Mouse (Mus musculus): ENCODE measurements around the gene Rcan3. TPM values are rescaled to one million over a fixed set of nuclear protein-coding genes. Genes with fewer than 3 reads are reported as not detected.

Gene Rcan3
- polyA plus RNA-seq, 1 experiment from 2014 or later = 17.8 TPM

DNA sequence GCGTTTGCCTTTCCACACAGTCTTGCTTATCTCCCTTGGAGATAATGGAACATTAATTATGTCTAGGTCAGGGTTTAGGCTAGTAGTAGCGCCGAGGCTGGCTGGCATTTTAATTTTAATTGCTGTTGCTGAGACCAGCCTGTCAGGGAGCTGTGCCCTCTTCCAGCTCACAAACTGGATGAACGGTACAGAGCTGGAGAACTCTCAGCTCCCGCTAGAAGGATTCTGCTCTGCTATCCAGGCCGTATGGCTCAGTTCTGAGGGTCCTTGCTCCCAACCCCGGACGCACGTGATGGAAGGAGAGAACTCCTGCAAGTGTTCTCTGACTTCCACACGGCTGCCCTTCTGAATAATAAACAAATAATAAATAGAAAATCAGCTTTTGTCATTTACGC is 739 bp upstream of the Rcan3 start:
- H3K9ac ChIP-seq (ENCODE audit: low read depth, low read length) = peak overlapping the region; percentile 82
- 22% methylated on average over 11 of the region's 11 CpGs for WGBS

DNA sequence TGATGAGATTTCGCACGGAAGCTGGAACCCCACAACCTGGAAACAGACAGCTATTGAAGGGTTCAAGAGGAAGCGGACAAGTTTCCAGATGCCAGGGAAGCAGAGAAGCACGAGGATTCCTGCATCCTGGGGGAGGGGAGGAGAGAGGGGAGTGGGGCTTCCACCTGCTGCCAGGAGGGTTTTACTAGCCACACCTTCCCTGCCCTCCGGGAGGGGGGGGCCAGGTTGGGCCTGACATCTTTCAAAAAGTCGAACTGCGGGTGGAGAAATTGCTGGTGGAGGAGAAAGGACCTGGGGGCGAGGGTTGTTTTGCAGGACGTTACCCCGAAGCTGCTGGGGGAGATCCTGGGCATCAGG is 589 bp downstream of the Rcan3 start:
- WGBS = 9% methylated on average over 10 of the region's 10 CpGs
- Histone ChIP-seq H3K9me3 (replicated peaks; ENCODE audit: low read length) (no peaks in the 10 kb centered on the region), H3K27ac (peak overlapping the region; percentile 77; the same call in 1 of the 2 replicates)

More for the DNA sequence above, 739 bp upstream of the Rcan3 start:
- DNase-seq (ENCODE audit: low spot score) (no peak), ATAC-seq (replicated peaks; ENCODE audit: low FRiP score, low read depth) (no peak)
- H3K27me3 ChIP-seq (ENCODE audit: insufficient read depth, low read length) = no peaks in the 10 kb centered on the region
- H3K4me2 ChIP-seq (ENCODE audit: low read length) = peak overlapping the region; percentile 96
- peak overlapping the region; percentile 62; the same call in 1 of the 2 replicates for H3K27ac ChIP-seq
- H3K4me3 ChIP-seq (replicated peaks; ENCODE audit: low read depth, low read length) = peak overlapping the region; percentile 78
- no peaks in the 10 kb centered on the region for H3K36me3 ChIP-seq (ENCODE audit: insufficient read depth, low read length)
- no peak for TF ChIP-seq CTCF (IDR thresholded peaks at IDR 0.05; ENCODE audit: low read depth)
- H3K4me1 ChIP-seq (replicated peaks; ENCODE audit: insufficient read depth, low read length) = 0 out of 2 replicates have a peak, but pooled peaks cover 3% of the 10 kb centered on the region
- H3K9me3 ChIP-seq (replicated peaks; ENCODE audit: low read length) = no peaks in the 10 kb centered on the region

DNA sequence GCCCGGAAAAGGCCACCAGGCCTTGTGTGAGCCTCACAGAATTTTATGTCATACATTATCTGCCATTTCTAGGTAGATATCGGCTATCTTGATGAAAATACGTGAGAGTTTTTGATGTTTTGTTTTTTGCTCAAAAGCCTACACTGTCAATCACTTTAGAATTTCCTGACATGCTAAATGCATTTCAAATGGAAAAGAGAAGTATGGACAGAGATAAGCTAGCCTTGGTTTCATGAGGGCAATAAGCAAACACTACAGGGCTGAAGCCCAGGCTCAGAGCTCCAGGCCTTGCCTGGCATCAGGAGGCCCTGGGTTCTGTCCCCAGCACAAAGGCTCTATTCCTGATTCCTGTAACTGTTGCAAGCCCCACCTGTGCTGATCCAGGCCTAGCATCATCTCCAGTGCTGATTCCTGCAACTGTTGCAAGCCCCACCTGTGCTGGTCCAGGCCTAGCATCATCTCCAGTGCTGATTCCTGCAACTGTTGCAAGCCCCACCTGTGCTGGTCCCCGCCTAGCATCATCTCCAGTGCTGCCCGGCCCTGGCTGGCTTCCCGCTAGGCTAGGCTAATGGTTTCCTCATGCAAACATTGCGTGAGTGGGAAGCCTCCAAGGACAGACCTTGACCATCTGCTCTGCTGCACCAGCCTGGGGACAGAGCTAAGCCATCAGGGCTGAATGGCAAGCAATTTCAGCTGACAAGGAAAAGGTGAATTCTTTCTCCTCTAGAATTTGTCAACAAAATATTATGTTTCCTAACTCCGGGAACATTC is 3.5 kb downstream of the Rcan3 start:
- 0 out of 2 replicates have a peak, but pooled peaks cover 3% of the 10 kb centered on the region for H3K4me1 ChIP-seq (replicated peaks; ENCODE audit: insufficient read depth, low read length)
- DNase-seq (ENCODE audit: low spot score) (no peak), ATAC-seq (replicated peaks; ENCODE audit: low FRiP score, low read depth) (no peak)
- no peaks in the 10 kb centered on the region for H3K27me3 ChIP-seq (ENCODE audit: insufficient read depth, low read length)
- TF ChIP-seq CTCF (IDR thresholded peaks at IDR 0.05; ENCODE audit: low read depth) = no peak
- no peak overlapping the region for H3K4me2 ChIP-seq (ENCODE audit: low read length)
- H3K9me3 ChIP-seq (replicated peaks; ENCODE audit: low read length) = no peaks in the 10 kb centered on the region
- 0 out of 2 replicates have a peak, but pooled peaks cover under 1% of the 10 kb centered on the region for H3K36me3 ChIP-seq (ENCODE audit: insufficient read depth, low read length)
- no peak overlapping the region for H3K9ac ChIP-seq (ENCODE audit: low read depth, low read length)
- 83% methylated on average over 8 of the region's 8 CpGs for whole genome bisulfite sequencing
- H3K4me3 ChIP-seq (replicated peaks; ENCODE audit: low read depth, low read length) = no peak overlapping the region
- H3K27ac ChIP-seq = no peak overlapping the region

More for the DNA sequence above, 589 bp downstream of the Rcan3 start:
- no peaks in the 10 kb centered on the region for H3K36me3 ChIP-seq (ENCODE audit: insufficient read depth, low read length)
- H3K4me2 ChIP-seq (ENCODE audit: low read length) = peak overlapping the region; percentile 96
- 0 out of 2 replicates have a peak, but pooled peaks cover 3% of the 10 kb centered on the region for H3K4me1 ChIP-seq (replicated peaks; ENCODE audit: insufficient read depth, low read length)
- DNase-seq (ENCODE audit: low spot score) = no peak
- H3K4me3 ChIP-seq (replicated peaks; ENCODE audit: low read depth, low read length) = peak overlapping the region; percentile 78
- peak; percentile 11; the same call in 1 of the 2 replicates for ATAC-seq (replicated peaks; ENCODE audit: low FRiP score, low read depth)
- TF ChIP-seq CTCF (IDR thresholded peaks at IDR 0.05; ENCODE audit: low read depth) = no peak
- H3K9ac ChIP-seq (ENCODE audit: low read depth, low read length) = peak overlapping the region; percentile 82
- H3K27me3 ChIP-seq (ENCODE audit: insufficient read depth, low read length) = no peaks in the 10 kb centered on the region

DNA sequence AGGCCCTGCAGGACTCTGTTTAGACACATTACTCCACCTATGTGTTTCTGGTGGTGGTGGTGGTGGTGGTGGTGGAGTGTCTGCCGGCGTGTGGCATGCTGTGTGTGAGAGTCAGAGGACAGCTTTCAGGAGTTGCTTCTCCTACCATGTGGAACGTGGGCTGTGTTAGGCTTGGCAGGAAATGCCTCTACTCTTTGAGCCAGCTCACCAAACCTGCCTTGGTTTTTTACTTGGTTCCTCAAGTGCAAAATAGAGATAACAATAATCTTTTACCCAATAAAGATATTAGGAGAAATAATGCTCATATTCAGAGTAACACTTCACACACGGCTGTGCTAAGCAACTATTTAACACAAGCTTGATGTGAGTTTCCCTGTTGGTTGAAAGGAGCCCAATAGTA is 4.3 kb downstream of the Rcan3 start:
- no peak for TF ChIP-seq CTCF (IDR thresholded peaks at IDR 0.05; ENCODE audit: low read depth)
- no peak overlapping the region for H3K4me2 ChIP-seq (ENCODE audit: low read length)
- H3K9ac ChIP-seq (ENCODE audit: low read depth, low read length) = no peak overlapping the region
- no peak for ATAC-seq (replicated peaks; ENCODE audit: low FRiP score, low read depth)
- 81% methylated on average over 4 of the region's 4 CpGs for WGBS
- 0 out of 2 replicates have a peak, but pooled peaks cover 2% of the 10 kb centered on the region for H3K4me1 ChIP-seq (replicated peaks; ENCODE audit: insufficient read depth, low read length)
- H3K9me3 ChIP-seq (replicated peaks; ENCODE audit: low read length) = no peaks in the 10 kb centered on the region
- no peak overlapping the region for H3K4me3 ChIP-seq (replicated peaks; ENCODE audit: low read depth, low read length)
- DNase-seq (ENCODE audit: low spot score) = no peak
- no peaks in the 10 kb centered on the region for H3K27me3 ChIP-seq (ENCODE audit: insufficient read depth, low read length)
- 0 out of 2 replicates have a peak, but pooled peaks cover 5% of the 10 kb centered on the region for H3K36me3 ChIP-seq (ENCODE audit: insufficient read depth, low read length)
- no peak overlapping the region for H3K27ac ChIP-seq

DNA sequence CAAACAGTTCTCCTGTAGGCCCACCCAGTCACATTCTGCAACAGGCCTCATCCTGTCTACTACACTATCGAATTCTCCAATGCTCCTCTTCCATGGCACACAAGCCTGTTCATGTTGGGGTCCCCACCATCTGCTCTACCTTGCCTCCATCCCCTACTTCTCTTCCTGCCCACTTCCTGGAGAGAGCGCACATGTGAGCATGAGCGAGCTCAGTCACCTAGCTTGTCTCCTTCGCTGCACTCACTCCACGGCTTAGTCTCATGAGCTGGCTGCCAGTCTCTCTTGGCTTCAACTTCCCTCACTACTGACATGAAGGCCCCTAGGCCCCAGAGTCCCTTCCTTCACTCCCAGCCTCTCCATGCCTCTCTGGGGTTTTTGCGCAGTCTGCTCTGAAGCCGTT is 7.1 kb downstream of the Rcan3 start:
- no peak for TF ChIP-seq CTCF (IDR thresholded peaks at IDR 0.05; ENCODE audit: low read depth)
- DNase-seq (ENCODE audit: low spot score) (no peak), ATAC-seq (replicated peaks; ENCODE audit: low FRiP score, low read depth) (no peak)
- Histone ChIP-seq H3K27me3 (ENCODE audit: insufficient read depth, low read length) (no peaks in the 10 kb centered on the region), H3K4me1 (replicated peaks; ENCODE audit: insufficient read depth, low read length) (no peaks in the 10 kb centered on the region), H3K27ac (no peak overlapping the region), H3K9me3 (replicated peaks; ENCODE audit: low read length) (no peaks in the 10 kb centered on the region), H3K4me3 (replicated peaks; ENCODE audit: low read depth, low read length) (no peak overlapping the region), H3K4me2 (ENCODE audit: low read length) (no peak overlapping the region), H3K9ac (ENCODE audit: low read depth, low read length) (no peak overlapping the region), H3K36me3 (ENCODE audit: insufficient read depth, low read length) (0 out of 2 replicates have a peak, but pooled peaks cover 15% of the 10 kb centered on the region)
- 93% methylated on average over 7 of the region's 7 CpGs for WGBS

DNA sequence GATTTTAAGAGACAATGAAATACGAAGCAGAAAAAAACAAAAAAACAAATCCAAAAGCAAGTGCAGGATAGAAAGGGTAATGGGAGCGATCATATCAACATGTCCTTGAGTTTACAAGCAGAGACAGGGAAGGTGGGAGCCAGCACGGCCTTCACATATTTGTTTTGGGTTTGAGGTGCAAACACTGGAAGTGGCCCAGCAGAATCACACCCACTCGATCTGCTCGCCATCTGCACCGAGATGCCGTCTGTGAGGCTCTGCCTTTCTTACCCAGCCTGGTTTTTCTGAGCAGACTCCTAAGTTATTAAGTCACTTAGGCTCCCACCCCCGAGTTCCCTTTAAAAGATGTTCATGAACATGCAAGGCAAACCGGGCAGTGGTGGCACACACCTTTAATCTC is 8.0 kb downstream of the Rcan3 start:
- WGBS = 79% methylated on average over 9 of the region's 9 CpGs
- Histone ChIP-seq H3K4me3 (replicated peaks; ENCODE audit: low read depth, low read length) (no peak overlapping the region), H3K27me3 (ENCODE audit: insufficient read depth, low read length) (no peaks in the 10 kb centered on the region), H3K9me3 (replicated peaks; ENCODE audit: low read length) (no peaks in the 10 kb centered on the region), H3K36me3 (ENCODE audit: insufficient read depth, low read length) (0 out of 2 replicates have a peak, but pooled peaks cover 17% of the 10 kb centered on the region), H3K4me1 (replicated peaks; ENCODE audit: insufficient read depth, low read length) (no peaks in the 10 kb centered on the region), H3K9ac (ENCODE audit: low read depth, low read length) (no peak overlapping the region), H3K27ac (no peak overlapping the region), H3K4me2 (ENCODE audit: low read length) (no peak overlapping the region)
- ATAC-seq (replicated peaks; ENCODE audit: low FRiP score, low read depth) = no peak
- TF ChIP-seq CTCF (IDR thresholded peaks at IDR 0.05; ENCODE audit: low read depth) = no peak
- no peak for DNase-seq (ENCODE audit: low spot score)

Data from kidney, postnatal 0 days (tissue).